Mouse (Mus musculus) 3T3-L1 (cell line): ENCODE measurements around the gene Tango6.

ENCODE experiments used
- DNase-seq: peaks from one replicate; pipeline ENCODE4 v3.0.0-alpha.2; 2015; ENCODE audit warnings: low read depth, low spot score

Gene Tango6

DNA sequence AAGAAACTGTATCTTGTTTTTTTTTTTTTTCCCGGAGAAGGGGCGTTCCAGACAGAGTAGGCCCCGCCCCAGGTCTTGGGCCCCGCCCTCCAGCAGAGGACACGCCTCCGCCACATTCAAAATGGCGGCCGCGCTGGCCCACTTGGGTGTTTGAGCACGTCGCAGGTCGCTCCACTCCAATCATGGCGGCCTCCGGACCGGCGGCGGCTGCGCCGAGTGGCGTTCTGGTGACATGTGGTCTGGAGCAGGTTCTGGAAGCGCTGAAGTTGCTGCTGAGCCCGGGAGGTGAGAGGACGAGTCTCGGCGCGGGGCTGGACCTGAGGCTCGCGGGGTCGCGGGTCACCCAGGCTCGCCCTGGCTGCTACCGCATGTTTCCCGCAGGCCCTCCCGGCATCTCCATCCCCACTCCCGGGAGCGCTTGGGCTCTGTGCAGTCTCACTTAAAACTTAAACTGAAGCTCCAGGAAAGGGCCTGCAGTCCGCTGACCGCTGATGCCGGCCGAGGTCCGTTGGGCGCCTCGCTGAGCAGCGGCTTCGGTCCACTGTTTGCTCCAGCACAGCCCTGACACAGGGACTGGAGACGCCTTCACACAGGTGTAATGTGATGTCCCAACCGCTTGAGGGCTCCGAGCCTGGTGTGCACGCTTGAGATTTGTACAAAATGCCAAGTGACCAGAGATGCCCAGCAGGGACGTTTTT, at the start of gene Tango6:
Gene Tango6, plus strand, starts transcription at position 98 of the 698 bp plus-strand sequence.
- peak; percentile 93 for DNase-seq

DNA sequence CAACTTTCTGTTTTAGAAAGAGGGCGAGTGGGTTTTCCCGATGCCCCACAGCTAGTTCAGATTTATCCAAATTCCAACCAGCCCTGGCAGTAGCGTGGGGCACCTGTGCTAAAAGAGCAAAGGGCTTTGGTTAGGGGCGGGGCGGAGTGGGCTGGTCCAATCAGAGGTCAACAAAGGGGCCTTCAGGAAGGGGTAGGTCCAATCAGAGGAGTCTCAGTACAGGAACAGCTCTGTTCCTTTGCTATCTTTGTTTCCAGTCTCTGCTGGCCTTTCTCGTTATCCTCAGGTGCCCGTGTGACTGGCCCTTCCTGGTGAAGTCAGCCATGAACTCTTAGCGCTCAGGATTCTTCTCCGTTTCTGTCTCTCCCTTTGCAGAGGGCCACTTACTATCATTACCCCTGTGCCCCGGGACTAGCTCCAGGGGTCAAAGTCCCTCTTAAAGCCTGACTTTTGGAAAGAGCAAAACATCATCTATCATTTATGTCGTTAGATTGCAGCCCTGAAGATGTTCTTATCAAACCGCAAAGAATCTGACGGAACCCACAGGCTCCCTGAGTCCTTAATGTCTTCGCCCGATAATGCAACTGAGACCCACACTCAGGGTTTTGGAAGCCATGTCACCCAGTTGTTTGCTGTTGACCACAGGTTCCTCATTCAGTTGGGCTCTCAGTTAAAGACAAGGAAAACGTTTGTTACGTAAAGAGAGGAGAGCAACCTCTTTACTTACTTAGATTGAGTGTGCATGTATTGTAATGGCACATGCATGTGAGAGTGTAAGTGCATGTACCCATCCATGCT, 49.3 kb upstream of the Tango6 start:
- no peak for DNase-seq

- DNase-seq: no peak
Observed at GRCm38 (mm10) chr8:106635284-106635683, 47.6 kb upstream of the Tango6 start.

- no peak for DNase-seq
Observed at GRCm38 (mm10) chr8:106637446-106637845, 45.4 kb upstream of the Tango6 start.

DNA sequence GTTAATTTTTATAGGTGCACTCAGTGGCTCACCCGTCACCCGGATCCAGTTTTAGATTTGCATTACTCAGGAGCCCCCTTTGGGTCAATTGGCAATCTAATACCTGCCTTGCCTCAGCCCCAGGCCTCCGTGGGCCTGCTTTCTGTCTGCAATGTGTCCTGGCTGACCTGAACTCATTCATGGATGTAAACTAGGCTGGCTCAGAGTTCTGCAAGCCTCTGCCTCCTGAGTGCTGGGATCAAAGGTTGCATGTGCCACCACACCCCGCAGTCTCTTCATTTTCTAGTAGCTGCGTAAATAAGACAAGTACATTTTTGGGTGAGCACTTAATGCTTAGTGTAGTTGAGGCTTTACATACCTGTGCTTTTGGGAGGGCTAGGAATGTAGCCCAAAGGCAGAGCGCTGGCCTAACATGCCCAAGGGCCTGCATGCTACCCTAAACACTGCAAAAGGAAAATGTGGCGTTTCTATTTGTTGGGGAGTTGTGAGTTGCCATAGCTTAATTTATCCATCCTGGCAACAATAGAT, 44.0 kb upstream of the Tango6 start:
- DNase-seq: no peak

GRCm38 (mm10) chr8:106640212-106640611, 42.7 kb upstream of the Tango6 start:
- no peak for DNase-seq

DNA sequence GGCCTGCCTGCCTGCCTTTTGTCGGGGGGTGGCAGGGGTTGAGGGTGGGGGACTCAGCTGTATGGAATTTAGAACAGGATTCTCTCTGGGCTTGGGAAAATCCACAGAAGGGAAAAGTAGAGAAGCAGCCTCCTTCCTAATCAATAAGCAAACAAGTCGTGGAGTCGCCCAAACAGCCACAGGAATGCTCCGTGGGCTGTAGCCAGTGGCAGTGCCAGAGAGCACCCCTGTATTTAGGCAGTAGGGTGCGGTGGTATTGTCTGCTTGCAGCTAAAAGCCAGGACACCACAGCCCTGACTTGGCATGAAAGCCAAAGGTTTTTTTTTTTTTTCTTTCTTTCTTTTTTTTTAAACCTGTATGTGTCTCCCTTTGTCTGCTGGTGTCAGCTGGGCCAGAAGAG, 41.9 kb upstream of the Tango6 start:
- no peak for DNase-seq

DNA sequence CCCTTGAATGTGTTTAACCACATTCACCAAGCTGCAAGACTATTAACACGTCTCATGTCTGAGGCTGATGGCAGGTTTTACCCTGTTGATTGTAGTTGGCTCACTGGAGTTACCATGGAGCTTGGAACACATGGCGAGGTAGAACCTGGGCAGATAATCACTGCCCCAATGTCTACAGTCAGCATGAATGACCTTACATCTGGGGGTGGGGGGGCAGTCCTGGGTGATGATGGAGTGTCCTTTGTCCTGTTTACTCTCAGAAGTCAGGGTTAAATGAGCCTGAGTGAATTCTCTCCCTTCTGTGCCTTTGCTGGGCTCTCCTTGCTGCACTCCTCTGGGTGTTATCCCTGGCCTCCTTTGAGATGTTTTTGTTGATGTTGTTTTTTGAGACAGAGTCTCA, 40.7 kb upstream of the Tango6 start:
- DNase-seq: no peak

GRCm38 (mm10) chr8:106643100-106643499, 39.8 kb upstream of the Tango6 start:
- DNase-seq: no peak

DNA sequence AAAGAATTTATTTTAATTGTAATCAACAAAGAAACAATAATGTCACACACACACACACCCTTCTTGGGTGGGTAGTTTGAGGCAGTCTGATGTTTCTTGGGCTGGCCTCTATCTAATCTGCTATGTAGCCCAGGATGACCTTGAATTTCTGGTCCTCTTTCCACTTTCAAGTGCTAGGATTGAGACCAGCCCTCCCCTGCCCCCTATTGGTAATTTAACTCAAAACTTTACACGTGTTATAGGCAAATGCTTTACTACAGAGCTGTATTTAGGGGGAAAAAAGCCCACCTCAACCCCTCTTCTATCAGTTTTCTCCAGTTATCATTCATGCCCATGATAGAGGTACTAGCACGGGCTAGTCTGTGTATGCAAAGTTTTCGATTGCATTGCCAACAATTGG, 37.9 kb upstream of the Tango6 start:
- peak; percentile 39 for DNase-seq

GRCm38 (mm10) chr8:106646153-106646552, 36.7 kb upstream of the Tango6 start:
- DNase-seq: no peak

DNA sequence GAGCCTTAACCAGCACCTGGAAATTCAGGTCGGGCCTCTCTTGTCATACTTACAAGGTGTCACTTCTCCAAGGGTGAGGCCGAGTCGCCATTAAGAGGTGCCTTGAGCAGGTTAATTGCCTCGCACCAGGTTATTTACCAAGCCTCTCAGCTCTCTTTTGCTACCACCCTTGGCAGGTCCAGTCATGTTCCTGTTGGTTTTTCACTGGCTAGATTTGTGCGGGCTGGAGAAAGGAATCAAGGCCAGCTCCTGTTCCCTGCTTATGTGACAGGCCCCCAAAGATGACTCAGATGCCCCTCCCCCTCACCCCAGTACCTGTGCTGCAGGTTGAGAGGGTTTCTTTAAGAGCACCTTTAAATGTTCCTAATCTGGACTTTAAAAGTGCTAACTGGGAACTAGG, 36.1 kb upstream of the Tango6 start:
- no peak for DNase-seq

GRCm38 (mm10) chr8:106647387-106647786, 35.5 kb upstream of the Tango6 start:
- peak; percentile 87 for DNase-seq

DNA sequence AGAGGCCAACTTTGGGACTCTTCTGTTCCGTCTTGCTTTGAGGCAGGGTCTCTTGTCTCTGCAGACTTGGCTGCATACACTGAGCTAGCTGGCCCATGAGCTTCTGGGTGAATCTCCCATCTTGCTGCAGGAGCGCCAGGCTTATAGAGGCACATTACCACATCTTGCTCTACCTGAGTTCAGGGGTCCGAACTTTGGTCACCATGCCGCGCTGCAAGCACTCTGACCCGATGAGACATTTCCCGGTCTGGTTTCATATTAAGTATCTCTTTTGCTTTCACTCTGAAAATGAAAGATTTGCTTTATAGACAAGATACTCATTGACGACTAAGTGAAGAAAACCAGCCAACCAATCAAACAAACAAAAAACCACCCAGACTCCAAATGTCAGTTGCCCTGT, 34.4 kb upstream of the Tango6 start:
- no peak for DNase-seq

DNA sequence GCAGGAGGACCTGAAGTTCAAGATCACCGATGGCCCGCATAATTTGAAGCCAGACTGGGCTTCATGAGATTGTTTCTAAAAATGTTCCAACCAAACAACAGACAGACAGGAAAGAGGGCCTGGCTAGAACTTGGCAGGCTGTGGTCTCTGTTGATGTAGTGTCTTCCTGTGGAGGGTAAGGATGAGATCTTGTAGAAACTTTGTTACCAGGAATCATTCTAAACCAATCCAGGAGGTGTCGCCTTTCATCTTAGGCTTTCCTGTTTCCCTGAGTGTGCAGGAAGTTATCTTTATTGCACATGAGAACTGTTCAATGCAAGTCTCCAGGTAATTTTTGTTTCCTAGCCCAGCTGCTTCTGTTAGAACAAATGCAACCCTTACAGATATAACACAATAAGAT, 30.9 kb upstream of the Tango6 start:
- DNase-seq: no peak

- DNase-seq: peak; percentile 87
Observed at GRCm38 (mm10) chr8:106656046-106656445, 26.8 kb upstream of the Tango6 start.

DNA sequence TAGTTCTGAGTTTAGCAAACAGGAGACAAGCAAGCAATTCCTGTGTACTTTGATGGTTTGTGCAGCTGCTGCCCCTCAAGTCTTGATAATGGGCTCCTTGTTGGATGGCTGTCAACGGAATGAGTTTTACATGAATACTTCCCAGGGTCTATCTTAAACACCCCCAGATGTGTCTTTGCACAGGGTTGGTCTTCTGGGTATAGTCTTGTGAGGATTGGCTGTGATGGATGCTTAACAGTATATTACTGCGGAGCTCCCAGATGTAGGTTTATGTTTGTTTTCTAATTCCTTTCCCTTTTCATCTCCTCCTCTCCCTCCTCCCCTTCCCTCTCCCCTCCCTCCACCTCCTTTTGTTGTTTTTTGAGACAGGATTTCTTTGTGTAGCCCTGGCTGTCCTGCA, 10.1 kb upstream of the Tango6 start:
- DNase-seq: no peak

DNA sequence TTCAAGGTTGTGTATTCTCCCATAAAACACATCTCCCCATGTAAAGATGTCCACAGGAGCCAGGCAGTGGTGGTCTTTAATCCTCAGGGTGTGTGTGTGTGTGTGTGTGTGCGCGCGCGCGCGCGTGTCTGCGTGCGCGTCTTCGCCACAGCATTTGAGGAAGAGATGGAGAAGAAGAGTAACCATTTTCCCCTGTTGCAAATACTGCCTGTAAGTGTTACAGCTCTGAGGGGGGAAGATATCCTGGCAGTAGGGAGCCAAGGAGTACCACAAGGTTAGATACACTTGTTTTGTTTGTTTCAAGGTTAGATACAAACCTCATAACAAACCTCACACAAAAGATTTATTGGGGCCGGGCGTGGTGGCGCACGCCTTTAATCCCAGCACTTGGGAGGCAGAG, 8.6 kb upstream of the Tango6 start:
- DNase-seq: no peak

DNA sequence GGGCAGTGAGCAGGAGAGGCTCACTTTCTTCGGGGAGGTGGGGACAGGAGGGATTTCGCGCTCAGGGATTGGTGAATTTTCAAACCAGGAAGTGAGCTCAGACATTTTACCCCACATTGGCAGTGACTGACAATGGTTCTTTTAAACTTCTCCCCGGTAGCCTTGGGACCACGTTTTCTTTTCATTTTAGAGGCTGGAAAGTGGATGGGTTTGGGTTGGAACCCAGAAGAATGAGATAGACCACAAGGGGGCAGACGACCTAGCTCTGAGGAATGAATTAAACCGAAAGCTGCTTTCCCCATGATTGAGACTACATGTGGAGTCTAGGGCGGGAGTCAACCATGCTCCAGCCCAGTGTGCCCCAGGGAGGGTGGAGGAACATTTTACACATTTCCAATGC, 8.0 kb upstream of the Tango6 start:
- DNase-seq: peak; percentile 56

DNA sequence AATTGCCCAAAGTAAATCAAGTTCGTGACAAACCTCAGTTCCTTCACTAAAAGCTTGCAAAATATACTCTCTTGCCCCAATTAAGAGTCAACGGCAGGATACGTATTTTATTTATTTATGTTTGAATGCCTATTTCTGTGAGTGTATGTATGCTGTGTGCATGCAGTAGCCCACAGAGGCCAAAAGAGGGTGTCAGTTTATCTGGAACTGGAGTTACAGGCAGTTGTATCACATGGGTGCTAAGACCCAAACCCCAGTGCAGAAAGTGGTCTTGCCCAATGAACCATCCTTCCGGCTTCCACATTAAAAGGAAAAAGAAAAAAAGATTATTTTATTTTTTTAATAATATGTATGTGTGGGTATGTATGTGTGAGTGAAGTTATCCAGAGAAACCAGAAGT, 1.5 kb downstream of the Tango6 start:
- DNase-seq: no peak

DNA sequence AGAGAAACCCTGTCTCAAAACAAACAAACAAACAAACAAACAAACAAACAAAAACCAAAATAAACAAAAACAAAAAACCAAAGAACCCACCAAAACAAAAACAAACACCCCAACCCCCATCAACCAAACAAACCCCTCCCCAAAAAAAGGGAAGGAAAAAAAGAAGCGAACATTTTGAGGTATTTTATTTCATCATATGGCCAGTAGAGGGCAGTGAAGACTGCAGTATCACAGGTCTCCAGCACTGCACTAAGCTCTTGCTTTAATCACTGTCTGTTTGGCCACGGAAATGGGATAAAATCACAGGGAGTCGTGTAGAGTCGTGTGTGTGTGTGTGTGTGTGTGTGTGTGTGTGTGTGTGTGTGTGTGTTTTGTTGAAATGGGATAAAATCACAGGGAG, 4.6 kb downstream of the Tango6 start:
- peak; percentile 74 for DNase-seq

- DNase-seq: no peak
Observed at GRCm38 (mm10) chr8:106697748-106698248, 14.9 kb downstream of the Tango6 start.

GRCm38 (mm10) chr8:106699588-106699987, 16.7 kb downstream of the Tango6 start:
- peak; percentile 78 for DNase-seq
